Mouse (Mus musculus) layer of hippocampus, adult 2 months (tissue): ENCODE results near the gene Gm7879. TPM values are rescaled to one million over a fixed set of nuclear protein-coding genes. Genes with fewer than 3 reads are reported as not detected.
"Not testable (repeated sequence)": the region's sequence is repeated elsewhere in the genome, so short reads cannot be mapped to it uniquely, and the experiment has no call there.

Experiments used
- DNase-seq, 2 experiments: peaks; one replicate each; pipeline ENCODE4 v3.0.0; 2022; ENCODE audit warnings: low spot score in 2 of 2
- H3K27ac ChIP-seq: fragments of 200-600 bp; 2 replicates; pipeline ENCODE4 v1.8.1; 2022
- H3K4me3 ChIP-seq: fragments of 200-600 bp; 2 replicates; pipeline ENCODE4 v1.8.1; 2022; ENCODE audit warnings: mild to moderate bottlenecking
- CTCF ChIP-seq: fragments of 200-600 bp; conservative IDR thresholded peaks from 2 replicates; pipeline ENCODE4 v1.8.1; 2022; ENCODE audit warnings: antibody characterized with exemption, mild to moderate bottlenecking, moderate library complexity
- long read RNA-seq, 2 experiments: library from polyadenylated mRNA; stranded (forward); transcript quantifications; one replicate each; pipeline ENCODE4 v2.0.0; 2021; ENCODE audit warnings: borderline mapping rate in 2 of 2
- total RNA-seq, 2 experiments: library from RNA; stranded (reverse); gene quantifications; 2 replicates each; pipeline ENCODE4 v1.2.3; 2021

Gm7879 gene
- 10 to 100 TPM in 1 of 2 experiments, 1 to 10 TPM in 1; 8.2 to 10.1 TPM for total RNA-seq
- long read RNA-seq, experiment 1, partial matches to known transcripts, result 0 of 3 reads
- long read RNA-seq, experiment 1, other reads (novel, unspliced or antisense), result 0 of 3 reads
- long read RNA-seq, experiment 2, partial matches to known transcripts, result 0 of 2 reads
- long read RNA-seq, experiment 2, other reads (novel, unspliced or antisense), result 0 of 2 reads

GRCm38 (mm10) chr5:43912844-43913243, at the start of gene Gm7879:
Gene Gm7879, plus strand, starts transcription at chr5:43913144.
- H3K27ac ChIP-seq, H3K4me3 ChIP-seq, DNase-seq: not testable (repeated sequence)

GRCm38 (mm10) chr5:43863642-43864041, 49.3 kb upstream of the Gm7879 start:
- Histone ChIP-seq H3K4me3 (no peak overlapping the region), H3K27ac (no peak overlapping the region)
- DNase-seq, result no peak
- no peak for TF ChIP-seq CTCF

DNA sequence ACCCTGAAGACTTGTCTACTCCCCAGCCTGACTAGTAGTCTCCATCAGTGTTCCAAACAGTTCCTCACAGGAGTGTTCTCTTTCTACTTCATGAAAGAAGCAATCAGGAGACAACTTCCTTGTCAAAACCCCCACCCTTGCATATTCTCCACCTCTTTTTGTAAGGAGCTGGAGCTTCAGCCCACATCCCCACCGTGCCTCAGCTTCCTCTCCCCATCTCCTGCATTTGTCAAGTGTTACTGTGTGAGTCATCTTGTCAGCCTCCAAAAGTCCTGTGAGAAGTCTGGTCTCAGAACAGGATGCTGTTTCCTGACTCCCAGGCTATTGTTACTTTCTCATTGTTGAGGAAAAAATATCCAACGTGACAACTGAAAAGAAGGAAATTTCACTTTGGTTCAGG, 47.6 kb upstream of the Gm7879 start:
- H3K27ac ChIP-seq, result no peak overlapping the region
- H3K4me3 ChIP-seq, result no peak overlapping the region
- DNase-seq, result no peak
- TF ChIP-seq CTCF, result no peak

- no peak for TF ChIP-seq CTCF
- H3K4me3 ChIP-seq, result peak within 1 kb of the TSS; percentile 49
- no peak for DNase-seq
- H3K27ac ChIP-seq, result peak within 1 kb of the TSS; percentile 70
Measured at GRCm38 (mm10) chr5:43868253-43868652, 44.7 kb upstream of the Gm7879 start, which contains the start of gene Cd38. Gene Cd38, plus strand, starts transcription at chr5:43868553.

- Histone ChIP-seq H3K27ac (peak overlapping the region; percentile 70), H3K4me3 (peak overlapping the region; percentile 49)
- DNase-seq, result peak in 1 of 2 experiments; percentile 28
- no peak for TF ChIP-seq CTCF
Measured at GRCm38 (mm10) chr5:43868711-43869600, 44.0 kb upstream of the Gm7879 start.

DNA sequence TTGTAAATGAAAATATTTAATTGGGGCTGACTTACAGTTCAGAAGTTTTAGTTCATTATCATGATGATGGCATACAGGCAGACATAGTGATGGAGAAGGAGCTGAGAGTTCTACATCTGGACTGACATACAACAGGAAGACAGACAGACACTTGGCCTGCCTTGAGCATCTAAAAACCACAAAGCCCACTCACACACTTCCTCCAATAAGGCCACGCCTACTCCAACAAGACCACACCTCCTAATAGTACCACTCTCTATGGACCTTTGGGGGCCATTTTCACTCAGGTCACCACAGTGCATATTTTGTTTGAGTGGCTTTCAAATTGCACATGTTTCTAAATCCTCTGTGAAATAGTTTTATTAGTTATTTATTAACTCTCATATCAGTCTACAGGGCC, 41.1 kb upstream of the Gm7879 start:
- no peak overlapping the region for H3K27ac ChIP-seq
- no peak for DNase-seq
- no peak overlapping the region for H3K4me3 ChIP-seq
- TF ChIP-seq CTCF, result no peak

DNA sequence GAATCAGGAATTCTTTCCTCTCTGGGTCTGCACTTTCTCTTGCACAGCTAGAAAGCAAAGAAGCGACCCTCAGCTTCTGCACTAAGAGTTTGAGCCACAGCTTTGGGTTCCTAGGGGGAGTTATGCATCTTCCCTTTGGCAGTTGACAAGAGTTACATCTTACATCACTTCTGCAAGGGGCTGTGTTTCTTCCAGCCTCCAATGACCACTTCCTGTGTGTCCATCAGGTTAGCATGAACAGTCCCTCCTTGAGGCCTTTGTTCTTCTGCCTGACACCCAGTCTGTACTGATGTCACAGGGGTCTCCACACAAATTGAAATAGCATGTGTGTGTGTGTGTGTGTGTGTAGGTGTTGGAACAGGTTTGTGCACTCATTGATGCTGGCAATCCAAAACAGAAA, 40.3 kb upstream of the Gm7879 start:
- no peak for TF ChIP-seq CTCF
- DNase-seq, result no peak

DNA sequence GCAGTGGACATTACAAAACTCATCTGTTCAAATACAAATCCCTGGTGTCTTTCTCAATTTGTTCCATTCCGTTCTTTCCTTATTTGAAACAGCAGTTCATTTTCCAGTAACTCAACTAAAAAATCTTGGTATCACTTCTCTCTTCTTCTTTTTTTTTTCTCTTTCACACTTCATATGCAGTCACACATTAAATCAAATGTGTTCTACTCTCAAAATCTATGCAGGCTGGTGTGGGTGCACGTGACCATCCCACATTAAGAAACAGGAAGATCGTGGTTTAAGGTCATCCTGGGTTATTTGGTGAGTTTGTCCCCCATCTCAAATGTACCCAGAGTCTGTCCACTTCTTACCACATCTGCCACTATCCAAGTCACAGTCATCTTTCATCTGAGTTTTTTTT, 30.9 kb upstream of the Gm7879 start:
- no peak overlapping the region for H3K4me3 ChIP-seq
- no peak for TF ChIP-seq CTCF
- no peak overlapping the region for H3K27ac ChIP-seq
- no peak for DNase-seq

More for the DNA sequence above, 40.3 kb upstream of the Gm7879 start:
- Histone ChIP-seq H3K27ac (no peak overlapping the region), H3K4me3 (no peak overlapping the region)

DNA sequence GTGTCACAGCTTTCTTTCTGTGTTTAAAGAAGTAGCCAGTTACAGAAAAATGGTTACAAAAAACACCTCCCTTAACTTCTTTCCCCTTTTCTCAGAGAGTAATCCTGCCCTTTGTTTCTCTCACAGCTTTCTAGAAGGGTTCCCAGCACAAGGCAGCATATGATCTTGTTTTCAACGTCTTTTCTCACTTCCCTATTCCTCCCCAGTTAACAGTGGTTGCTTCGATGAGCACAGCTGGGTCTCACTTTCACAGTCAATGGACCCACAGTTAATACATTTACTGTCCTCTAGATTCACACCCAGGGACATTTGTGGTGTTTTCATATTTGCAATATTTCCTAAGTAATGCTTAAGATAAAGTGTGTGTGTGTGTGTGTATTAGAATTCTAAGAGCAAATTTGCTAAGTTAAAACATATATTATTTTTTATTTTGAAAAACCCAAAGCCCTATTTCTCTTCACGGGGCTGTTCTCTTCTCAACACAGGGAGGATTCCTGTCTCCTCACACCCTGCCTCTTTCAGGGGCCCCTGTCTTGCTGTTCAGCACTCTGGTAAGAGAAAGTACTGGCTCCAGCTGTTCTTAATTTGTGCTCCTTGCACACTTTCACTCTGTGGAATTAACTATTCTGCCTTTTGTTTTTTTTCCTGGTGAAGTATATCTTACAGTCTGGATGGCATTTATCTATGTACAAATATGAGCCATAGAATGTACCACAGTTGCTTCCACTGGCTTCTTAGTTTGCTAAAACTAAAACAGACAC, 27.7 kb upstream of the Gm7879 start:
- no peak for TF ChIP-seq CTCF
- Histone ChIP-seq H3K4me3 (no peak overlapping the region), H3K27ac (no peak overlapping the region)
- no peak for DNase-seq

GRCm38 (mm10) chr5:43892386-43892785, 20.6 kb upstream of the Gm7879 start:
- H3K4me3 ChIP-seq, result no peak overlapping the region
- peak; percentile 44 to 46 for DNase-seq

GRCm38 (mm10) chr5:43894113-43894512, 18.8 kb upstream of the Gm7879 start:
- TF ChIP-seq CTCF, result peak; percentile 80
- no peak overlapping the region for H3K4me3 ChIP-seq
- peak; percentile 26 to 47 for DNase-seq
- no peak overlapping the region for H3K27ac ChIP-seq

More at GRCm38 (mm10) chr5:43892386-43892785, 20.6 kb upstream of the Gm7879 start:
- no peak overlapping the region for H3K27ac ChIP-seq
- peak; percentile 80 for TF ChIP-seq CTCF

DNA sequence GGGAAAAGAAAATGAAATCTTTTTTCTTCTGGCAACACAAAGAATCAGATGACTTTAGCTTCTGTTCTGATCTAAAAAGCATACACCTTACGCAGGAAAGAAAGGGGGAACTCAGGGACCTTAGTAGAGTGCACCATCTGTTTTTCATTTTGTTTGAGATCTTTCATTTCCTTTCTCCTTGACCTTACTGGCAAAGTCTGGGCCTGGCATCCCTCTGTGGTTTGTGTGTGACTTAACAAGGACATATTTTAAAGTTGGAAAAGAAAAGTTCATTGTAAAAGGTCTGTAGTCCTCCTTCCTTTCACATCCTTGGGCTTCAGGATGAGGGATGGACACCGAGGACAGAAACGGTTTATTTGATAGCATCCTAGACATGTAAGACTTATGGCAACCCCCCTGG, 17.0 kb upstream of the Gm7879 start:
- H3K27ac ChIP-seq, result no peak overlapping the region
- no peak for TF ChIP-seq CTCF
- no peak overlapping the region for H3K4me3 ChIP-seq
- no peak for DNase-seq

- TF ChIP-seq CTCF, result no peak
- no peak overlapping the region for H3K4me3 ChIP-seq
- no peak overlapping the region for H3K27ac ChIP-seq
- no peak for DNase-seq
Measured at GRCm38 (mm10) chr5:43904685-43905084, 8.3 kb upstream of the Gm7879 start.
